Mouse (Mus musculus): ENCODE measurements at regions not wholly inside any gene's neighbourhood (a gene's known extent, or its start where the extent isn't known, plus 50 kb on each side); places are given as distances from the start of the nearest gene placed in this dataset.

- H3K9ac ChIP-seq (ENCODE audit: insufficient read depth, low read depth), result no peak overlapping the region
- in situ Hi-C loops (cut with MboI; ENCODE audit: low pct_ligation_motif_present, low pct_unique_long_range_greater_than_20kb, low sequenced_read_pairs) (no loop called here), dilution Hi-C loops (cut with MboI; ENCODE audit: extremely low pct_ligation_motif_present, extremely low pct_unique_long_range_greater_than_20kb, low sequenced_read_pairs) (no loop called here)
- no peak overlapping the region for H3K4me3 ChIP-seq (replicated peaks in 1 of 3; ENCODE audit: low read depth in 2 of 3, low read length in 2 of 3, poor library complexity in 1 of 3)
- no peaks in the 10 kb centered on the region for H3K36me3 ChIP-seq (replicated peaks in 1 of 2; ENCODE audit: control insufficient read depth in 1 of 2, insufficient read depth in 1 of 2, low read length in 1 of 2)
- H3K4me1 ChIP-seq (ENCODE audit: control insufficient read depth in 1 of 2, insufficient read depth in 2 of 2), result no peaks in the 10 kb centered on the region
- H3K27ac ChIP-seq (ENCODE audit: insufficient read depth, low read depth), result no peak overlapping the region
- no peaks in the 10 kb centered on the region for H3K9me3 ChIP-seq (replicated peaks; ENCODE audit: low read length)
- H3K27me3 ChIP-seq (replicated peaks), result no peaks in the 10 kb centered on the region
- no peaks in the 10 kb centered on the region for H3K79me2 ChIP-seq (replicated peaks; ENCODE audit: control insufficient read depth, extremely low read depth, insufficient read depth, poor library complexity, severe bottlenecking)
- no peak overlapping the region for H3K4me2 ChIP-seq (ENCODE audit: insufficient read depth, low read depth, poor library complexity, severe bottlenecking)
- no peak for DNase-seq (ENCODE audit: extremely low read depth)
- TF ChIP-seq POLR2A (IDR thresholded peaks at IDR 0.05; ENCODE audit: low read depth, low read length), result no peak
- TF ChIP-seq SIN3A (IDR thresholded peaks at IDR 0.05; ENCODE audit: low read length), result no peak
These were observed 189.0 kb upstream of the Ghr start for GRCm38 (mm10) chr15:3772228-3772789.

- Histone ChIP-seq H3K4me2 (ENCODE audit: insufficient read depth, low read depth, poor library complexity, severe bottlenecking) (no peak overlapping the region), H3K9ac (ENCODE audit: insufficient read depth, low read depth) (no peak overlapping the region), H3K27ac (ENCODE audit: insufficient read depth, low read depth) (no peak overlapping the region), H3K4me3 (replicated peaks in 1 of 3; ENCODE audit: low read depth in 2 of 3, low read length in 2 of 3, poor library complexity in 1 of 3) (no peak overlapping the region), H3K27me3 (replicated peaks) (no peaks in the 10 kb centered on the region), H3K36me3 (replicated peaks in 1 of 2; ENCODE audit: control insufficient read depth in 1 of 2, insufficient read depth in 1 of 2, low read length in 1 of 2) (no peaks in the 10 kb centered on the region), H3K9me3 (replicated peaks; ENCODE audit: low read length) (no peaks in the 10 kb centered on the region), H3K4me1 (ENCODE audit: control insufficient read depth in 1 of 2, insufficient read depth in 2 of 2) (no peaks in the 10 kb centered on the region), H3K79me2 (replicated peaks; ENCODE audit: control insufficient read depth, extremely low read depth, insufficient read depth, poor library complexity, severe bottlenecking) (no peaks in the 10 kb centered on the region)
- dilution Hi-C loops (cut with MboI; ENCODE audit: extremely low pct_ligation_motif_present, extremely low pct_unique_long_range_greater_than_20kb, low sequenced_read_pairs) (no loop called here), in situ Hi-C loops (cut with MboI; ENCODE audit: low pct_ligation_motif_present, low pct_unique_long_range_greater_than_20kb, low sequenced_read_pairs) (no loop called here)
- no peak for DNase-seq (ENCODE audit: extremely low read depth)
- no peak for TF ChIP-seq RAD21 (IDR thresholded peaks at IDR 0.05; ENCODE audit: low read depth, low read length)
- TF ChIP-seq TCF12 (IDR thresholded peaks at IDR 0.05; ENCODE audit: low read depth, low read length), result no peak
- TF ChIP-seq JUN (IDR thresholded peaks at IDR 0.05; ENCODE audit: insufficient read depth, low read depth, low read length), result no peak
- TF ChIP-seq CTCF (conservative IDR thresholded peaks at IDR 0.05 in 1 of 2, IDR thresholded peaks at IDR 0.05 in 1 of 2; ENCODE audit: low read depth in 2 of 2, low read length in 2 of 2), result no peak
- TF ChIP-seq MAZ (IDR thresholded peaks at IDR 0.05; ENCODE audit: low read depth, low read length), result no peak
- TF ChIP-seq CHD2 (IDR thresholded peaks at IDR 0.05; ENCODE audit: low read length), result no peak
- no peak for TF ChIP-seq KAT2A (IDR thresholded peaks at IDR 0.05; ENCODE audit: insufficient replicate concordance, low read length)
- no peak for TF ChIP-seq UBTF (IDR thresholded peaks at IDR 0.05; ENCODE audit: low read depth, low read length)
- no peak for TF ChIP-seq NELFE (IDR thresholded peaks at IDR 0.05; ENCODE audit: low read depth, low read length)
- no peak for TF ChIP-seq MXI1 (IDR thresholded peaks at IDR 0.05; ENCODE audit: low read depth, low read length)
- TF ChIP-seq GABPA (IDR thresholded peaks at IDR 0.05; ENCODE audit: insufficient replicate concordance, low read depth, low read length), result no peak
- TF ChIP-seq USF2 (conservative IDR thresholded peaks at IDR 0.05; ENCODE audit: low read depth, low read length), result no peak
- TF ChIP-seq EP300 (IDR thresholded peaks at IDR 0.05; ENCODE audit: low read length), result no peak
- no peak for TF ChIP-seq MYC (IDR thresholded peaks at IDR 0.05; ENCODE audit: low read depth, low read length)
- TF ChIP-seq NRF1 (IDR thresholded peaks at IDR 0.05; ENCODE audit: low read depth, low read length), result no peak
- no peak for TF ChIP-seq IRF4 (IDR thresholded peaks at IDR 0.05; ENCODE audit: low read depth, low read length)
- TF ChIP-seq ZNF384 (IDR thresholded peaks at IDR 0.05; ENCODE audit: low read depth, low read length), result no peak
- no peak for TF ChIP-seq SIN3A (IDR thresholded peaks at IDR 0.05; ENCODE audit: low read length)
These were observed 187.0 kb upstream of the Ghr start for GRCm38 (mm10) chr15:3770312-3770711.
